Mouse (Mus musculus) megakaryocyte-erythroid progenitor cell, adult 5-6 weeks (primary cell): ENCODE results near the gene Dusp18. TPM values are rescaled to one million over a fixed set of nuclear protein-coding genes. Genes with fewer than 3 reads are reported as not detected.
A peak's percentile ranks its signal among the peaks of the same experiment; 100 is the strongest.
"Not testable (repeated sequence)": the region's sequence is repeated elsewhere in the genome, so short reads cannot be mapped to it uniquely, and the experiment has no call there.

Experiments used
- ATAC-seq: replicated peaks from 2 replicates; pipeline ENCODE4 v1.8.0; 2016; ENCODE audit warnings: mild to moderate bottlenecking, inconsistent platforms; ENCODE audit not compliant: severe bottlenecking, poor library complexity, low FRiP score, low TSS enrichment
- total RNA-seq, 2 experiments: library from RNA; stranded (forward) in 1 of 2; stranded (reverse) in 1 of 2; fragments of 200-1000, 215-1000 nt in 1 of 2; fragments of >200 nt in 1 of 2; fragmentation: Nextera tagmentation in 1 of 2; gene quantifications; 2 replicates each; pipeline ENCODE4 v1.2.3; 2014 to 2017

The Dusp18 gene
- total RNA-seq, 2 experiments from 2014 or later: not detected

GRCm38 (mm10) chr11:3879836-3880235 lies 15.2 kb upstream of the Dusp18 start:
- ATAC-seq: peak; percentile 85

DNA sequence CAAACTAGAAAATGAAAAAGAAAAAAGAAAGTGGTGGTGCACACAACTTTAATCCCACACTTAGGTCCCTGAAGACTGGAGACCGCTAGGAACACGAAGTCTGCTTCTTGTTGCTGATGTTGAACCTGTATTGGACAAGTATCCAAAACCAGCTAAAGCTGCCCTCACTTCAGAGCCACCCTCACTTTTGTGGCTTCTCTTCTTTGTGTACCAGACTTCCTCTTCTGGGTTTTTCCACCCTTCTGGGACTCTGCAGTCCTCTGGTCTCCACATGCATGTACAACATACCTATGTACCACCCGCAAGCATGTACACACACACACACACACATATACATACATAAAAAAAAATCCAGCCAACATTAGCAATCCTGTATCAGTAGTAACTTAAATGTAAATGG lies 11.3 kb upstream of the Dusp18 start:
- ATAC-seq: no peak

GRCm38 (mm10) chr11:3887331-3887730 lies 7.7 kb upstream of the Dusp18 start:
- peak; percentile 98 for ATAC-seq

GRCm38 (mm10) chr11:3893970-3894369 lies 1.1 kb upstream of the Dusp18 start:
- ATAC-seq: no peak

GRCm38 (mm10) chr11:3895458-3895857 lies 418 bp downstream of the Dusp18 start:
- ATAC-seq: peak; percentile 23; the same call in 1 of the 2 replicates

DNA sequence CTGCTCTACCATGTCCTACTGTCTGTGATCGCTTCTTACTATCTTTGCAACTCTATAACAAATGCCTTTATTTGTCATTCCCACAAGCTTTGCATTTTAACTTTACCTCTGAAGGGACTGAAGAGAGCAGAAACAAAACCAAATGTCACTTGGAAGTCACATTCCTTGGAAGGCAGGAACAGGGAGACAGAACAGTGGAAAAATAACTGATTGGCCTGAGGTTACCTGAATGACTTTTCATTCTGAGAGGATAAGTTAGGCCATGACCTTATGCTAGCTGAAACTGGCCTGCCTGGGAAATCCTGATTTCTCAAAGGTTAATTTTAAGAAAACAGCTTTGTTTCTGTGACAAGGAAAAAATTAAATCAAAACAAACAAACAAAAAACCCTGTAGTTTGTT lies 893 bp downstream of the Dusp18 start:
- no peak for ATAC-seq

- no peak for ATAC-seq
These were observed 5.3 kb downstream of the Dusp18 start for GRCm38 (mm10) chr11:3900296-3900695.

- no peak for ATAC-seq
These were observed 7.5 kb downstream of the Dusp18 start for GRCm38 (mm10) chr11:3902516-3902915.

- no peak for ATAC-seq
These were observed 8.0 kb downstream of the Dusp18 start for GRCm38 (mm10) chr11:3903046-3903445.

- ATAC-seq: no peak
These were observed 9.6 kb downstream of the Dusp18 start for GRCm38 (mm10) chr11:3904673-3905072.

- no peak for ATAC-seq
These were observed 10.4 kb downstream of the Dusp18 start for GRCm38 (mm10) chr11:3905446-3905845.

DNA sequence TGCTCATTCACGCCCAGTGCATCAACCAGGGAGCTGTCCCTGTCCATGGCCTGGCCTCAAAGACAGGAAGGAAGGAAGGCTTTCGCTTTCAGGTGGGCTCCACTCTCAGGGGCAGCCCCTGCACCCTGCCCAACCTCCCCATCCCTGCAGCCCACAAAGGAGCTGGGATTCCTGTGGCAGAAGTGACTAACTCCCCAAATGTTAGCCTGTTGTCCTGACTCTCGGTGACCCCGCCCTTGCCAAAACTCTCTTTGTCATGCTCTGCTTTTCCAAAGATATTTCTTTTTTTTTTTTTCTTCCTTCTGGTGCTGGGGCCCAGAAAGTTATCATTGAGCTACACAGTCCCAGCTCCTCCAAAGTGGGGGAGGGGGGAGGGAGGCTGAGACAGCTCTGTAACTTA lies 14.2 kb downstream of the Dusp18 start:
- ATAC-seq: no peak

DNA sequence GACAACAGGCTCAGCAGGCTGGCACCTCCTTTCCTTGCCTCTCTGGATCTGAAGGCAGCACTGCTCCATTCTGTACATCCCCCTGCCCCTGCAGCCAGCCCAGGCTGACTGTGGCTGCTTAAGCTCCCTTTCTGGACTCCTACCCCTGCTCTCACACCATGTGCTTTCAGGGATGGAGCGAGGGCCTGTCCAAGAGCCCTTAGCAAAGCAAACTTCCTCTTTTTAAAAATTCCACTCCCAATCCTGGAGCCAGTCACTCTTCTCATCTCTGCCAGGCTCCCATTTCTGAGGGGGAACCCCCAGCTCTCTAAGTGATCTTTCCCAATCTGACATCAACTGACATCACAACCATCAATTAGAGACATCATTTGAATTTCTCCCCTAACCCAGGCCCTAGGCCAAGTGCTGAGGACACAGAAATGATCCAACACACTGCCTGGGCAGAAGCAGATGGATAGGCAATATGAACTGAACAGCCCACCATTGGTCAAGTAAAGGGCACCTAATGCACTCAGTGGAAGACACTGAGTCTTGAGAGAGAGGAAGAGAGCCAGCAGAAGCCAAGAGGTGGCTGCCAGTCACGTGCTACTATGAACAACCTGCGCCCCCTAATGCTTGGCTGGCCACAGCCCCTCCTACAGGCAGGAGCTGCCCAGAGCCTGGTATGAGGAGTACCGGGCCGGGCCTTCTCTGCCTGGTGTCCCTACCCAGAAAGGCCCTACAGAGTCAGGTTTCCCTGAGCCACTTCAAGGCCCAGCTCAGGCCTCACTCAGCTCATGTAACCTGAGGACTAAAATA lies 15.7 kb downstream of the Dusp18 start:
- ATAC-seq: no peak

GRCm38 (mm10) chr11:3911440-3911839 lies 16.4 kb downstream of the Dusp18 start:
- not testable (repeated sequence) for ATAC-seq

- no peak for ATAC-seq
These were observed 17.2 kb downstream of the Dusp18 start for GRCm38 (mm10) chr11:3912100-3912874.

GRCm38 (mm10) chr11:3912875-3913271 lies 17.8 kb downstream of the Dusp18 start:
- ATAC-seq: no peak

DNA sequence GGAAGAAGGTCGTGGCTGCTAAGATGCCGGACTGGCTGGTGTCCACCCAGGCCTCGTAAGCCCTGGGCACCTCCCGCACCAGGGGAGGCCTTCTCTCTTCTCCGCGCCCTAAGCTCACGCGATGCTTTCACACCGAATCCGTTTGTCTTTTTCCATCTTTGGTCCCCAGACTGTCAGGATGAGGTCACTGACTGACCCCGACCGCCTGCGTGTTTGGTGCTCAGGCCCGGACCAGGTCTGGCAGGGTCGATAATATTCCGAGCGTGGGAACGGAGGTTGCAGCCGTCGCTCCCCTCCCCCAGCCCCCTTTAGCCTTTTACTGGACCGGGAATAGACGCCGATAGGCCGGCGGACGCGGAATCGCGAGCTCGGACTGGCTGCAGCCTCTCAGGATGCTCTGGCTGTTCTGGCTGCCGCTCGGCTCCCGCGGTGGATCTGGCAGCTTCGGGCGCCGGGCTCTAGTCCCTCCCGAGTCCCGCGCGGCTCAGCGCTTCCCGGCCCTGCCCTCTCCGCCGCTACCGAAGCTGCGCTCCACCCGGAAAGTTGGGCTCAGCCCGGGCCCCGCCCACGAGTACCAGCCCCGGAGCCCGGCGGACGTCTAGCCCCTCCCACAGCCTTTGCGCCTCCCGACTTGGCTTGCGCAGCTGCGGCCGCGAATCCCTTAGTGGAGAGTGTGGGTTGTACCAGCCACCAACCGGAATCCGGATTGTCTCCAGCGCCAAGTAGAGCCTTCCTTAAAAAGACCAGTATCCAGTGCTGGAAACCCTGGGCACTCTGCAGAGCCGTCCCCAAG lies 18.5 kb downstream of the Dusp18 start:
- peak; percentile 84 for ATAC-seq

DNA sequence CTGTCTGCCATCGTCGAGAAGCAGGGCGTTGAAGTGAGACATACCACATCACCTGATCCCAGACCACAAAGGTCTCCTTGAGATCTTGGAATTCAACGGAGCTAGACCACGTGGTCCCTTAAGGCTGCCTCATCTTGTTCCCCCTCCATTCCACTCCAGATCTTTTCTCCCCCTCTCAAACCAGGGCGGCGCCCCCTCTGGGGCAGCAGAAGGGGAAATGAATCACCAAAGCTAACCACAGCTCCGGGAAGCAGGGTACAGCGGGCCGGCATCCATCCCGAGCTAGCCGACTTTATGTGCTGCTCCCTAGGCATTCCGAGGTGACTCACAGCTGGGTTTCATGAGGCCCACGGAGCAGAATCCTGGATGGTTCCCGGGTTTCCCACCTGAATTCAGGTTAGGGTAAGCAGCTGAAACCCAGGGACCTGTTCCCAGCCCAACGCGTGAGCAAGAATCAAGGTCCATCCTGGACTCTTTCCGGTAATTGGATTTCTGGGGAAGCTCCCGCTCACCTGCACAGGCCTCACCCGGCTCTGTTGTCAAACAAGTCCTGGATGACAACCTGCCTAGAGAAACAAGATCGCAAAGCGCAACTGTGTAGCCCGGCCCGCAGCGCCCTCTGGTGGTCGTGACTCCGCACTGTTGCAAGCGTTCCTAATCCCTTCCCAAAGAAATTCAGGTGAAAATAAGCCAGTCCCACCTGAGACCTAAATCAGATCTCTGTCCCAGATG lies 19.2 kb downstream of the Dusp18 start, which contains the start of gene Slc35e4:
Gene Slc35e4, minus strand, starts transcription at position 556 of the 732 bp plus-strand sequence.
- ATAC-seq: peak; percentile 59

DNA sequence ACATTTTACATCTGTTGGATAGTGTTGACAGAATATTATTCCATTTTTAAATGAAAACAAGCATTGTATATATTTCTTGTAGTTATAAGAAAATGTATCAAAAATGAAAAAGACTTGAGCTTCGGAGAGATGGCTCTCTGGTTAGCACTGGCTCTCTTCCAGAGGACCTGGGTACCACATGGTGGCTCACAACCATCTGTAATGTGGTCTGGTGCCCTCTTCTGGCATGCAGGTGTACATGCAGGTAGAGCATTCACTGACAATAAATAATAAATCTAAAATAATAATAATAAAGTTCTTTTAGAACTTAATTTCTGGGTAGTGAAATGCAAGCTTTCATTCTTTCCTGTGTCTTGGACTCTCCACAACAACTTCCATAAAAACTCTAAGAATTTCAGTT lies 23.7 kb downstream of the Dusp18 start:
- no peak for ATAC-seq
